Mouse (Mus musculus) liver, embryonic 11.5 days (tissue): ENCODE measurements around the gene Alg5. TPM values are rescaled to one million over a fixed set of nuclear protein-coding genes. Genes with fewer than 3 reads are reported as not detected.

ENCODE experiments used
- ATAC-seq: fragments of 200-750 bp; cut with Nextera tagmentation; replicated peaks from 2 replicates; pipeline ENCODE4 v1.8.0; 2017; ENCODE audit warnings: moderate number of reproducible peaks, mild to moderate bottlenecking, moderate TSS enrichment, moderate library complexity; ENCODE audit not compliant: low FRiP score
- DNase-seq: peaks from one replicate; pipeline ENCODE4 v3.0.0-alpha.2; 2017; ENCODE audit warnings: low spot score
- H3K27ac ChIP-seq: fragments of 300-500 bp; sonication (generic); 2 replicates; pipeline ENCODE4 v1.5.1; 2014; ENCODE audit warnings: mild to moderate bottlenecking, low read depth, low read length, control low read depth
- H3K27me3 ChIP-seq: fragments of 300-500 bp; sonication (generic); replicated peaks from 2 replicates; pipeline ENCODE4 v1.6.1; 2014; ENCODE audit warnings: low read length, mixed read lengths; ENCODE audit not compliant: control insufficient read depth, insufficient read depth
- H3K36me3 ChIP-seq: fragments of 300-500 bp; sonication (generic); 2 replicates; pipeline ENCODE4 v1.6.1; 2014; ENCODE audit warnings: mild to moderate bottlenecking, low read length, moderate library complexity, mixed read lengths; ENCODE audit not compliant: control insufficient read depth, insufficient read depth
- H3K4me1 ChIP-seq: fragments of 300-500 bp; sonication (generic); replicated peaks from 2 replicates; pipeline ENCODE4 v1.6.1; 2014; ENCODE audit warnings: low read length, mixed read lengths; ENCODE audit not compliant: control insufficient read depth, insufficient read depth
- H3K4me2 ChIP-seq: fragments of 300-500 bp; sonication (generic); 2 replicates; pipeline ENCODE4 v1.6.1; 2014; ENCODE audit warnings: mild to moderate bottlenecking, control low read depth, moderate library complexity
- H3K4me3 ChIP-seq: fragments of 300-500 bp; sonication (generic); 2 replicates; pipeline ENCODE4 v1.5.1; 2014; ENCODE audit warnings: low read depth, low read length, control low read depth
- H3K9ac ChIP-seq: fragments of 300-500 bp; sonication (generic); 2 replicates; pipeline ENCODE4 v1.6.1; 2014; ENCODE audit warnings: low read depth, low read length, control low read depth
- H3K9me3 ChIP-seq: fragments of 300-500 bp; sonication (generic); 2 replicates; pipeline ENCODE4 v1.6.1; 2016; ENCODE audit warnings: low read length, inconsistent platforms, mixed read lengths; ENCODE audit not compliant: control insufficient read depth
- WGBS: fragments of 180-500 bp; shearing (Covaris S2); extraction: QIAGEN DNeasy Blood & Tissue Kit; methylation state at CpG from one replicate; pipeline ENCODE4 v1.1.7; 2014; 5-methylcytosine and 5-hydroxymethylcytosine counted together
- polyA plus RNA-seq: library from polyadenylated mRNA; unstranded; fragments of >200 nt; fragmentation: Nextera tagmentation; extraction: Ambion mirVana; gene quantifications from 2 replicates; pipeline ENCODE4 v1.2.1, GENCODE M21; 2014

Gene Alg5
- polyA plus RNA-seq, 1 experiment from 2014 or later: 49.3 TPM

GRCm38 (mm10) chr3:54768592-54768991, 33.3 kb downstream of the Alg5 start:
- Histone ChIP-seq H3K36me3 (no peaks in the 10 kb centered on the region), H3K27ac (no peak overlapping the region), H3K27me3 (no peaks in the 10 kb centered on the region), H3K9ac (no peak overlapping the region), H3K4me2 (no peak overlapping the region), H3K4me1 (no peaks in the 10 kb centered on the region), H3K9me3 (peaks cover 3% of the 10 kb centered on the region; the same call in 1 of the 2 replicates), H3K4me3 (no peak overlapping the region)
- ATAC-seq (no peak), DNase-seq (no peak)
- WGBS: 77% methylated on average over 8 of the region's 8 CpGs

- no peaks in the 10 kb centered on the region for H3K4me1 ChIP-seq
- H3K9ac ChIP-seq: no peak overlapping the region
- no peak overlapping the region for H3K4me3 ChIP-seq
- ATAC-seq: no peak
- H3K4me2 ChIP-seq: no peak overlapping the region
- peaks cover 3% of the 10 kb centered on the region; the same call in 1 of the 2 replicates for H3K9me3 ChIP-seq
- H3K36me3 ChIP-seq: no peaks in the 10 kb centered on the region
- no peaks in the 10 kb centered on the region for H3K27me3 ChIP-seq
- no peak for DNase-seq
- no peak overlapping the region for H3K27ac ChIP-seq
- 74% methylated on average over 17 of the region's 17 CpGs for WGBS
Measured at GRCm38 (mm10) chr3:54769349-54770275, 34.3 kb downstream of the Alg5 start.

GRCm38 (mm10) chr3:54773613-54774012, 38.3 kb downstream of the Alg5 start:
- DNase-seq: no peak

GRCm38 (mm10) chr3:54775989-54776631, 40.8 kb downstream of the Alg5 start:
- Histone ChIP-seq H3K4me2 (no peak overlapping the region), H3K9me3 (peaks cover 3% of the 10 kb centered on the region; the same call in 1 of the 2 replicates), H3K4me3 (no peak overlapping the region), H3K9ac (no peak overlapping the region), H3K36me3 (no peaks in the 10 kb centered on the region; the same call in 1 of the 2 replicates), H3K4me1 (no peaks in the 10 kb centered on the region), H3K27ac (no peak overlapping the region), H3K27me3 (no peaks in the 10 kb centered on the region)
- ATAC-seq (no peak), DNase-seq (no peak)
- 60% methylated on average over 7 of the region's 7 CpGs for WGBS

More at GRCm38 (mm10) chr3:54773613-54774012, 38.3 kb downstream of the Alg5 start:
- Histone ChIP-seq H3K4me1 (no peaks in the 10 kb centered on the region), H3K9me3 (peaks cover 3% of the 10 kb centered on the region; the same call in 1 of the 2 replicates), H3K4me2 (no peak overlapping the region), H3K36me3 (no peaks in the 10 kb centered on the region), H3K9ac (no peak overlapping the region), H3K4me3 (no peak overlapping the region), H3K27me3 (no peaks in the 10 kb centered on the region), H3K27ac (no peak overlapping the region)
- ATAC-seq: no peak
- 78% methylated on average over 6 of the region's 6 CpGs for WGBS

- Histone ChIP-seq H3K36me3 (no peaks in the 10 kb centered on the region; the same call in none of the 2 replicates), H3K4me2 (no peak overlapping the region), H3K27ac (no peak overlapping the region), H3K27me3 (no peaks in the 10 kb centered on the region), H3K9ac (no peak overlapping the region), H3K9me3 (peaks cover 8% of the 10 kb centered on the region), H3K4me3 (no peak overlapping the region), H3K4me1 (no peaks in the 10 kb centered on the region)
- 67% methylated on average over 2 of the region's 2 CpGs for WGBS
- ATAC-seq (no peak), DNase-seq (no peak)
Measured at GRCm38 (mm10) chr3:54790601-54791000, 55.3 kb downstream of the Alg5 start.

GRCm38 (mm10) chr3:54791822-54792677, 56.7 kb downstream of the Alg5 start:
- no peak overlapping the region for H3K9ac ChIP-seq
- H3K27ac ChIP-seq: no peak overlapping the region
- H3K36me3 ChIP-seq: no peaks in the 10 kb centered on the region; the same call in 1 of the 2 replicates
- no peak overlapping the region for H3K4me3 ChIP-seq
- H3K27me3 ChIP-seq: no peaks in the 10 kb centered on the region
- no peaks in the 10 kb centered on the region for H3K4me1 ChIP-seq
- no peak overlapping the region for H3K4me2 ChIP-seq
- ATAC-seq (no peak), DNase-seq (no peak)
- H3K9me3 ChIP-seq: peaks cover 8% of the 10 kb centered on the region
- 66% methylated on average over 10 of the region's 10 CpGs for WGBS

GRCm38 (mm10) chr3:54793762-54794161, 58.4 kb downstream of the Alg5 start:
- 72% methylated on average over 6 of the region's 6 CpGs for WGBS
- Histone ChIP-seq H3K36me3 (no peaks in the 10 kb centered on the region; the same call in 1 of the 2 replicates), H3K27ac (no peak overlapping the region), H3K4me3 (no peak overlapping the region), H3K4me2 (no peak overlapping the region), H3K4me1 (no peaks in the 10 kb centered on the region), H3K9ac (no peak overlapping the region), H3K9me3 (peaks cover 8% of the 10 kb centered on the region), H3K27me3 (no peaks in the 10 kb centered on the region)
- DNase-seq (no peak), ATAC-seq (no peak)

- no peak overlapping the region for H3K4me3 ChIP-seq
- 84% methylated on average over 5 of the region's 5 CpGs for WGBS
Measured at GRCm38 (mm10) chr3:54795379-54795778, 60.0 kb downstream of the Alg5 start.

More at GRCm38 (mm10) chr3:54795379-54795778, 60.0 kb downstream of the Alg5 start:
- no peak overlapping the region for H3K4me2 ChIP-seq
- ATAC-seq: no peak
- DNase-seq: no peak
- H3K9me3 ChIP-seq: peaks cover 8% of the 10 kb centered on the region
- no peaks in the 10 kb centered on the region; the same call in 1 of the 2 replicates for H3K36me3 ChIP-seq
- no peak overlapping the region for H3K9ac ChIP-seq
- H3K4me1 ChIP-seq: no peaks in the 10 kb centered on the region
- no peaks in the 10 kb centered on the region for H3K27me3 ChIP-seq
- H3K27ac ChIP-seq: no peak overlapping the region
